Mouse (Mus musculus): ENCODE measurements around the gene Atp8a1. TPM values are rescaled to one million over a fixed set of nuclear protein-coding genes. Genes with fewer than 3 reads are reported as not detected.

Atp8a1 gene
- polyA plus RNA-seq, 1 experiment from 2014 or later: 17.9 TPM

DNA sequence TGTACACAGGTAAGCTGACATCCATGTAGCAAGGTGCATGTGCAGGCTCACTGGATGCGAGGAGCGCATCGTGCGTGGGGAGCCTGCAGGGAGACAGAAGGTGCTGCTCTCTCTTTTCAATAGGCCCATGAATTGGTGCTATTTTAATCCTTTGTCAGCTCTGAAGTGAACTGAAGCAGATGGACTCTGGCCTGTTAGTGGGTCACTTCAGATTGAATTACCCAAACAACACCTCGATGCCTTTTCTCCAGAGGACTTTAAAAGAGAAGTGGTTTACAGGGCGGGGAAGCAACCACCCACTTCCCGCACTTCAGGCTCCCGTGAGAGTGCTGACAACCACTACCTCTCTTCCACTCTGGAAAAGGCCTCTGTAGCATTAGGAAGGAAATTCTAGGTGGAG is 46.4 kb downstream of the Atp8a1 start:
- 69% methylated on average over 8 of the region's 8 CpGs for WGBS
- DNase-seq (ENCODE audit: low spot score) (no peak), ATAC-seq (replicated peaks; ENCODE audit: low FRiP score, low TSS enrichment, low read depth) (no peak)
- Histone ChIP-seq H3K4me2 (ENCODE audit: low read length) (no peak overlapping the region), H3K27ac (ENCODE audit: low read depth) (no peak overlapping the region), H3K36me3 (ENCODE audit: control insufficient read depth, insufficient read depth, low read length) (no peaks in the 10 kb centered on the region), H3K9ac (ENCODE audit: low read length) (no peak overlapping the region), H3K9me3 (ENCODE audit: control insufficient read depth, low read length) (no peaks in the 10 kb centered on the region), H3K27me3 (replicated peaks; ENCODE audit: control insufficient read depth, insufficient read depth, low read length) (no peaks in the 10 kb centered on the region), H3K4me1 (replicated peaks; ENCODE audit: control insufficient read depth, insufficient read depth, low read length) (peaks cover 6% of the 10 kb centered on the region; the same call in 1 of the 2 replicates), H3K4me3 (ENCODE audit: low read depth, low read length) (no peak overlapping the region)

DNA sequence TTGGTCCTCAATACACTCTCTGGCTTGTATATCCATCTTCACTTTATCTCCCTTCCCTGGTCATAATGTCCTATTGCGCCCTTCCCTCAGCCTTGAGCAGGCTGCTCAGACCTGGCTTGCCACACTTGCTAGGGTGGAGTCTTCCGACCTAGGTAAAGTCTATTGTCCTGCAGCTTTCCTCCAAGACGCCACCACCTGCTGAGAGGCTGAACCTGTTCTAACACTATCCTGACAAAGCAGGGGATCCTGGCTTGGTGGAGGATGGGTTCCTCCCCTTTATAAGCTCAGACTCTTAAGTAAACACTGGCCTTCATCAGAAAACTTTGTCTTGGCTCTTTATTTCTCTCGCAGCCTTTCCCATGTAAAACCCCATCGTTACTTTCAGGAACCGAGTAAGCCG is 47.4 kb downstream of the Atp8a1 start:
- WGBS: 78% methylated on average over 7 of the region's 7 CpGs
- Histone ChIP-seq H3K9ac (ENCODE audit: low read length) (no peak overlapping the region), H3K4me2 (ENCODE audit: low read length) (no peak overlapping the region), H3K27me3 (replicated peaks; ENCODE audit: control insufficient read depth, insufficient read depth, low read length) (no peaks in the 10 kb centered on the region), H3K27ac (ENCODE audit: low read depth) (no peak overlapping the region), H3K36me3 (ENCODE audit: control insufficient read depth, insufficient read depth, low read length) (no peaks in the 10 kb centered on the region), H3K4me1 (replicated peaks; ENCODE audit: control insufficient read depth, insufficient read depth, low read length) (peaks cover 6% of the 10 kb centered on the region; the same call in 1 of the 2 replicates), H3K4me3 (ENCODE audit: low read depth, low read length) (no peak overlapping the region), H3K9me3 (ENCODE audit: control insufficient read depth, low read length) (no peaks in the 10 kb centered on the region)
- no peak for ATAC-seq (replicated peaks; ENCODE audit: low FRiP score, low TSS enrichment, low read depth)
- DNase-seq (ENCODE audit: low spot score): no peak

- peaks cover 6% of the 10 kb centered on the region; the same call in 1 of the 2 replicates for H3K4me1 ChIP-seq (replicated peaks; ENCODE audit: control insufficient read depth, insufficient read depth, low read length)
- DNase-seq (ENCODE audit: low spot score) (no peak), ATAC-seq (replicated peaks; ENCODE audit: low FRiP score, low TSS enrichment, low read depth) (no peak)
- 88% methylated on average over 4 of the region's 4 CpGs for WGBS
- H3K27me3 ChIP-seq (replicated peaks; ENCODE audit: control insufficient read depth, insufficient read depth, low read length): no peaks in the 10 kb centered on the region
- no peaks in the 10 kb centered on the region for H3K9me3 ChIP-seq (ENCODE audit: control insufficient read depth, low read length)
- no peak overlapping the region for H3K9ac ChIP-seq (ENCODE audit: low read length)
- H3K4me2 ChIP-seq (ENCODE audit: low read length): no peak overlapping the region
- no peaks in the 10 kb centered on the region for H3K36me3 ChIP-seq (ENCODE audit: control insufficient read depth, insufficient read depth, low read length)
- H3K27ac ChIP-seq (ENCODE audit: low read depth): no peak overlapping the region
- H3K4me3 ChIP-seq (ENCODE audit: low read depth, low read length): no peak overlapping the region
These were observed 48.9 kb downstream of the Atp8a1 start for GRCm38 (mm10) chr5:67798348-67798747.

GRCm38 (mm10) chr5:67797006-67797958 is 50.0 kb downstream of the Atp8a1 start:
- Histone ChIP-seq H3K4me3 (ENCODE audit: low read depth, low read length) (no peak overlapping the region), H3K9me3 (ENCODE audit: control insufficient read depth, low read length) (no peaks in the 10 kb centered on the region), H3K36me3 (ENCODE audit: control insufficient read depth, insufficient read depth, low read length) (no peaks in the 10 kb centered on the region), H3K4me2 (ENCODE audit: low read length) (no peak overlapping the region), H3K27me3 (replicated peaks; ENCODE audit: control insufficient read depth, insufficient read depth, low read length) (no peaks in the 10 kb centered on the region), H3K27ac (ENCODE audit: low read depth) (0 out of 2 replicates have a peak overlapping the region, but pooled peaks have one; percentile 16), H3K9ac (ENCODE audit: low read length) (no peak overlapping the region), H3K4me1 (replicated peaks; ENCODE audit: control insufficient read depth, insufficient read depth, low read length) (peaks cover 6% of the 10 kb centered on the region; the same call in 1 of the 2 replicates)
- ATAC-seq (replicated peaks; ENCODE audit: low FRiP score, low TSS enrichment, low read depth) (peak; percentile 32; the same call in 1 of the 2 replicates), DNase-seq (ENCODE audit: low spot score) (peak; percentile 59)
- WGBS: 68% methylated on average over 14 of the region's 14 CpGs

GRCm38 (mm10) chr5:67794129-67794800 is 53.0 kb downstream of the Atp8a1 start:
- Histone ChIP-seq H3K9ac (ENCODE audit: low read length) (no peak overlapping the region), H3K4me1 (replicated peaks; ENCODE audit: control insufficient read depth, insufficient read depth, low read length) (peaks cover 6% of the 10 kb centered on the region; the same call in 1 of the 2 replicates), H3K4me3 (ENCODE audit: low read depth, low read length) (no peak overlapping the region), H3K9me3 (ENCODE audit: control insufficient read depth, low read length) (no peaks in the 10 kb centered on the region), H3K27ac (ENCODE audit: low read depth) (no peak overlapping the region), H3K27me3 (replicated peaks; ENCODE audit: control insufficient read depth, insufficient read depth, low read length) (no peaks in the 10 kb centered on the region), H3K36me3 (ENCODE audit: control insufficient read depth, insufficient read depth, low read length) (no peaks in the 10 kb centered on the region), H3K4me2 (ENCODE audit: low read length) (no peak overlapping the region)
- 85% methylated on average over 10 of the region's 10 CpGs for WGBS
- DNase-seq (ENCODE audit: low spot score) (no peak), ATAC-seq (replicated peaks; ENCODE audit: low FRiP score, low TSS enrichment, low read depth) (no peak)

DNA sequence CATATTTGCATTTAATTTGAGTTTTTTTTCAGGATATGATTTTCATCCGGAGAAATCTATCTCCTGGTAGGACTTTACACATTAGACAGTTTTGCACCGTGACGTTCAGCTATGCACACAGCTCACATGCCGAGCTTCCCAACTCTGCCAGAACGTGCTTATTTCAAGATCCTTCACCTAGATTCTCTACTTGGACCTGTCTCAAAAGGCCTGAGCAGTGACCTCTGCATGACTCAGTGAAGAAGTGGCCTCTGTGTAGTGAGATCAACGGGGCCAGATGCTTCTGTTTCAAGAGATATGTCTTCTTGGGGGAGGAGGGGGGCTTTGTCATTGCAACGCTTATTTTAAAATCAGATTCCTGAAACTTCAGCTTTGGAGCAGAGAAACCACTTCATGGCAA is 64.5 kb downstream of the Atp8a1 start:
- no peaks in the 10 kb centered on the region for H3K4me1 ChIP-seq (replicated peaks; ENCODE audit: control insufficient read depth, insufficient read depth, low read length)
- no peaks in the 10 kb centered on the region for H3K27me3 ChIP-seq (replicated peaks; ENCODE audit: control insufficient read depth, insufficient read depth, low read length)
- DNase-seq (ENCODE audit: low spot score) (no peak), ATAC-seq (replicated peaks; ENCODE audit: low FRiP score, low TSS enrichment, low read depth) (no peak)
- no peak overlapping the region for H3K4me2 ChIP-seq (ENCODE audit: low read length)
- no peaks in the 10 kb centered on the region for H3K36me3 ChIP-seq (ENCODE audit: control insufficient read depth, insufficient read depth, low read length)
- H3K9me3 ChIP-seq (ENCODE audit: control insufficient read depth, low read length): no peaks in the 10 kb centered on the region
- no peak overlapping the region for H3K9ac ChIP-seq (ENCODE audit: low read length)
- H3K4me3 ChIP-seq (ENCODE audit: low read depth, low read length): no peak overlapping the region
- no peak overlapping the region for H3K27ac ChIP-seq (ENCODE audit: low read depth)
- WGBS: 79% methylated on average over 7 of the region's 7 CpGs

GRCm38 (mm10) chr5:67778026-67778425 is 69.2 kb downstream of the Atp8a1 start:
- Histone ChIP-seq H3K27me3 (replicated peaks; ENCODE audit: control insufficient read depth, insufficient read depth, low read length) (no peaks in the 10 kb centered on the region), H3K36me3 (ENCODE audit: control insufficient read depth, insufficient read depth, low read length) (no peaks in the 10 kb centered on the region), H3K4me1 (replicated peaks; ENCODE audit: control insufficient read depth, insufficient read depth, low read length) (no peaks in the 10 kb centered on the region), H3K9ac (ENCODE audit: low read length) (no peak overlapping the region), H3K4me3 (ENCODE audit: low read depth, low read length) (no peak overlapping the region), H3K9me3 (ENCODE audit: control insufficient read depth, low read length) (no peaks in the 10 kb centered on the region), H3K27ac (ENCODE audit: low read depth) (no peak overlapping the region), H3K4me2 (ENCODE audit: low read length) (no peak overlapping the region)
- no peak for ATAC-seq (replicated peaks; ENCODE audit: low FRiP score, low TSS enrichment, low read depth)
- no peak for DNase-seq (ENCODE audit: low spot score)
- 74% methylated on average over 8 of the region's 8 CpGs for WGBS

DNA sequence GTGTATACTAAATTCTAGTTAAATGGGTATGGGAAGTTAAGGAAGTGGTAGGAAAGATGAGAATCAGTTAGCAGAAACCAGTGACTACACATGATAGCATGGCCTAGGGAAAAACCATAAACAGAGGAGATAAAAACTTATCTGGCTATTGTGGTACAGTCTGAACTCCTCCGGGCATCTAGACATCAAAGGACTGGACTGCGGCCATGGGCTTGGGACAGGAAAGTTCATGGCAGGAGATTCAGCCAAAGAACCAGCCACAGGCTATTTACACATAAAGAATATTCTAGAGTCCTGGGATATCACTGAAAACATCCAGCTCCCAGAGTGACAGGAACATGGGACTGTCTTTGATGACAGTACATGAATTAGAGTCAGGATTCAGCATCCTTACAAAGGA is 73.0 kb downstream of the Atp8a1 start:
- H3K9ac ChIP-seq (ENCODE audit: low read length): no peak overlapping the region
- WGBS: 85% methylated on average over 2 of the region's 2 CpGs
- no peak overlapping the region for H3K27ac ChIP-seq (ENCODE audit: low read depth)
- no peaks in the 10 kb centered on the region for H3K36me3 ChIP-seq (ENCODE audit: control insufficient read depth, insufficient read depth, low read length)
- ATAC-seq (replicated peaks; ENCODE audit: low FRiP score, low TSS enrichment, low read depth): no peak
- DNase-seq (ENCODE audit: low spot score): no peak
- no peak overlapping the region for H3K4me2 ChIP-seq (ENCODE audit: low read length)
- no peaks in the 10 kb centered on the region for H3K9me3 ChIP-seq (ENCODE audit: control insufficient read depth, low read length)
- no peak overlapping the region for H3K4me3 ChIP-seq (ENCODE audit: low read depth, low read length)
- H3K27me3 ChIP-seq (replicated peaks; ENCODE audit: control insufficient read depth, insufficient read depth, low read length): no peaks in the 10 kb centered on the region
- no peaks in the 10 kb centered on the region for H3K4me1 ChIP-seq (replicated peaks; ENCODE audit: control insufficient read depth, insufficient read depth, low read length)

All from intestine, embryonic 14.5 days (tissue).